Mouse (Mus musculus) right cerebral cortex, adult 2 months (tissue): ENCODE measurements around the gene Gm21748.
"Not testable (repeated sequence)": the region's sequence is repeated elsewhere in the genome, so short reads cannot be mapped to it uniquely, and the experiment has no call there.

ENCODE experiments used
- DNase-seq, 2 experiments: peaks; one replicate each; pipeline ENCODE4 v3.0.0; 2021 to 2022; ENCODE audit warnings: low spot score in 2 of 2

Gene Gm21748

DNA sequence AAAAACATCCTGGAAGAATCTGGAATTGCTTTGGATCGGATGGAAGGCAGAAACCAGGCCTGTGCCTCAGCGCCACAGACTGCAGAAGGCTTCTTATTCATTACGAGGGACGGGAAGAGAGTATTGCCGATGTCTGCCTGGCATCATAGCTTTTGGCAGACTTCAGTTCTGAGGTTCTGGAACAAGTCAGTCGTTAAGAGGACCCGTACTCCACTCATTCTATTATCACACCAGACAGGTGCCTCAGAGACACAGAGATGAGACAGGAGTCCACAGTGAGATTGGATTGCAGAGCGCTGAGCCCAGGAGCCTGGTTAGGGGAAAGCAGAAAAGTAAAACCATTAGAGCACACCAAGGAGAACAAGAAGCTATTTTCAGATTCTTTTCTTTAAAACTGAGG is at the start of gene Gm21748:
Gm21748 (minus strand) TSS at position 101 of the 400 bp plus-strand sequence.
- DNase-seq: not testable (repeated sequence)
